Mouse (Mus musculus) cerebellum, adult 9-10 months (tissue): ENCODE measurements around the gene Adam34.
"Not testable (repeated sequence)": the region's sequence is repeated elsewhere in the genome, so short reads cannot be mapped to it uniquely, and the experiment has no call there.

Source experiments
- DNase-seq: peaks from one replicate; pipeline ENCODE4 v3.0.0; 2022

The Adam34 gene

DNA sequence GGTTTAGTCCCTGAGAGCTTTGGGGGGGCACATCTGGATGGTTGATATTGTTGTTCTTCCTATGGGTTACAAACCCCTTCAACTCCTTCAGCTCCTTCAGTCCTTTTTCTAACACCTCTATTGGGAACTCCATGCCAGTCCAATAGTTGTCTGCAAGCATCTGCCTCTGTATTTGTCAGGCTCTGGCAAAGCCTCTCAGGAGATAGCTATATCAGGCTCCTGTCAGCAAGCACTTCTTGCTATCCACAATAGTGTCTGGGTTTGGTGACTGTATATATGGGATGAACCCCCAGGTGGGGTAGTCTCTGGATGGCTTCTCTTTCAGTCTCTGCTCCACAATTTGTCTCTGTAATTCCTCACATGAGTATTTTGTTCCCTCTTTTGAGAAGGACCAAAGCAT lies at the start of gene Adam34:
Gene Adam34 (minus strand): TSS at position 101 of the 400 bp plus-strand sequence.
- DNase-seq: no peak

DNA sequence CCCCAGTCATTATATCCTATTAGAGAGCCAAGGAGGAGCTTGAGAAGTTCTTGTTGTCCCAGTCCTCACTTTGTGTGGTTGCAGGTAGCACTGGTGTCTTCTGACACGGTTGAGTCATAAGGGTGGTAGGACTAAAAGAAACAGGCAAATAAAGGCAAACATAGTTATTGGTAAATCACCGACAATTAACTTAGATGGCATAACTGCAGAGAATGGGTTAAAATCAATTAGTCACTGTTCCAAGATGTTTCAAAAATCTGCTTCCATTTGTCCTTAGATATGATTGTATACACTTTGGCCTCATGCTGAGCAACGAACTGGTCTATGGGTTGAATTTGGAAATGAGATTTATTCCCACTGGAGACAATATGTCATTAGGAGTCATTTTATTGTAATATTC lies 82.7 kb downstream of the Adam34 start, which contains the start of gene Gm5346:
Gene Gm5346 (minus strand): TSS at position 101 of the 400 bp plus-strand sequence.
- DNase-seq: no peak

DNA sequence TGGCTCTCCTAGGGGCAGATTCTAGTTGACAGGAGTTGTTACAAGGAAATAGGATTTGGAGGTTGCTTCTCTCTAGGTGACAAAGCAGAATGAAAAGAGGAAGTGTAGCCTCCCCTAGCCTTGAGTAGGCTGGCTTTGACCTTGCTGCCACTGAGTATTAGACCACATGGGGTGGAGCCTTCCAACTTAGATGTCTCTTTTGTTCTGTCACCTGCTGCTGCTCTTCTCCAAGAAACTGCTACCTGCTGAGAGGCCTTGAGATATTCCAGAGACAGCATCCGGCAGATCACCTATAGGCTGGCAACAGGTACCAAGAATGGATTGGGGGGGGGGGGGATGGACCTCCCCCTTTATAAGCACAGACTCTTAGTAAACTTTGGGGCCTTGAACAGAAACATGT lies 93.8 kb downstream of the Adam34 start:
- DNase-seq: no peak

DNA sequence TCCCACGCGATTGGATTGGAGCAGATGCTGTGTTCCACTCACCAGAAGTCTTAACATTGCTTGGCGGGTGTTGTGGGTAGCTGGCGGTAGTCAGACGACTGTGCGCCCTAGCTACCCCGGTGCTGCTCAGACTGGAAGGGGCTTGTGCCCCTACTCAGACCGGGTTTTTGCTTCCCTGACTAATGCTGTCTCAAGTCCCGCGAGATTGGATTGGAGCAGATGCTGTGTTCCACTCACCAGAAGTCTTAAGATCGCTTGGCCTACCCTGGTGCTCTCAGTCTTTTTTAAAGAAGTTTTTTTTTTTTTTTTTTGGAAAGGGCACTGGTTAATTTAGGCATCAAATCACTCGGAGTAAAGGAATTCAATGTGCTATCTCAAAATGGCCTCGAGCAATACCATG lies 106.2 kb downstream of the Adam34 start:
- not testable (repeated sequence) for DNase-seq

DNA sequence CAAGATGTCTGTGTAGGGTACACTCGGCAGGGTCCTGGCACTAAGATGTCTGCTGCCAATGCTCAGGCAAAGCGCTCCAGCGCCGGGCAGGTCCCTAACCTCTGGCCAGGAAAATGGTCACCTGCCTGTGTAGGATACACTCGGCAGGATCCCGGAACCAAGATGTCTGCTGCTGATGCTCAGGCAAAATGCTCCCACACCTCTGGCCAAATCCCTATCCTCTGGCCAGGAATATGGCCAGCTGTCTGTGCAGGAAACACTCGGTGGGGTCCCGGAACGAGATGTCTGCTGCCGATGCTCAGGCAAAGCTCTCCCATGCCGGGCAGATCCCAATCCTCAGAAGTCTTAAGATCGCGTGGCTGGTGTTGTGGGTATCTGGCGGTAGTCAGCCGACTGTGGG lies 106.7 kb downstream of the Adam34 start:
- DNase-seq: not testable (repeated sequence)
